Mouse (Mus musculus) mouse embryonic stem cell (cell line): ENCODE results near the gene Slamf6.

Experiments used
- in situ Hi-C, 2 experiments: fragments of 300-500 bp; cut with MboI; formaldehyde crosslinking; loops; 1 replicate in 1 of 2; 3 replicates in 1 of 2; pipeline ENCODE4 v1.14.3; 2019 to 2020; ENCODE audit warnings: low sequenced_read_pairs in 2 of 2, low pct_unique_long_range_greater_than_20kb in 1 of 2, mixed read lengths in 1 of 2; ENCODE audit not compliant: unreplicated experiment in 1 of 2

The Slamf6 gene

GRCm38 (mm10) chr1:171982740-171983139 lies 65.4 kb downstream of the Slamf6 start:
- in situ Hi-C loops = loop anchor here in 1 of 2 experiments (25.0 kb wide), 1 partner anchor 370 kb away; the partner anchor contains the start of gene Ly9

GRCm38 (mm10) chr1:171983372-171984001 lies 66.2 kb downstream of the Slamf6 start:
- in situ Hi-C loops = loop anchor here in 1 of 2 experiments (25.0 kb wide), 1 partner anchor 371 kb away; the partner anchor contains the start of gene Ly9

- in situ Hi-C loops = loop anchor here in 1 of 2 experiments (25.0 kb wide), 1 partner anchor 372 kb away; the partner anchor contains the start of gene Ly9
Observed at GRCm38 (mm10) chr1:171984121-171984520, 66.8 kb downstream of the Slamf6 start.

- in situ Hi-C loops = loop anchor here (10.0 to 25.0 kb wide), 3 partner anchors 167 to 387 kb away; partner anchors contain the start of gene Ly9 (in 2 of the 2)
Observed at GRCm38 (mm10) chr1:171991883-171992282, 74.6 kb downstream of the Slamf6 start.

- in situ Hi-C loops = loop anchor here (10.0 to 25.0 kb wide), 3 partner anchors 168 to 388 kb away; partner anchors contain the start of gene Ly9 (in 2 of the 2)
Observed at GRCm38 (mm10) chr1:171992901-171993530, 75.7 kb downstream of the Slamf6 start.

GRCm38 (mm10) chr1:171994501-171994900 lies 77.2 kb downstream of the Slamf6 start:
- in situ Hi-C loops = loop anchor here (10.0 to 25.0 kb wide), 3 partner anchors 170 to 390 kb away; partner anchors contain the start of gene Ly9 (in 2 of the 2)

GRCm38 (mm10) chr1:171994918-171995715 lies 77.8 kb downstream of the Slamf6 start:
- in situ Hi-C loops = loop anchor here (10.0 to 25.0 kb wide), 3 partner anchors 170 to 390 kb away; partner anchors contain the start of gene Ly9 (in 2 of the 2)

GRCm38 (mm10) chr1:171996701-171997100 lies 79.4 kb downstream of the Slamf6 start:
- in situ Hi-C loops = loop anchor here (10.0 to 25.0 kb wide), 3 partner anchors 172 to 392 kb away; partner anchors contain the start of gene Ly9 (in 2 of the 2)

- in situ Hi-C loops = loop anchor here (10.0 to 25.0 kb wide), 3 partner anchors 174 to 394 kb away; partner anchors contain the start of gene Ly9 (in 2 of the 2)
Observed at GRCm38 (mm10) chr1:171998820-171999597, 81.7 kb downstream of the Slamf6 start.

GRCm38 (mm10) chr1:172000641-172001040 lies 83.3 kb downstream of the Slamf6 start:
- in situ Hi-C loops = no loop called here

GRCm38 (mm10) chr1:172001665-172002064 lies 84.3 kb downstream of the Slamf6 start:
- in situ Hi-C loops = no loop called here
